Mouse (Mus musculus): Measurements from ENCODE around the gene Pde5a.

- TF ChIP-seq CTCF (IDR thresholded peaks at IDR 0.05) (no peak), EP300 (IDR thresholded peaks at IDR 0.05) (peak; percentile 52; the same call in 1 of the 2 replicates)
These were observed 20.3 kb upstream of the Pde5a start for GRCm38 (mm10) chr3:122708485-122708884.
